Mouse (Mus musculus) brain, embryonic 14.5 days (tissue): ENCODE data around the gene Anp32b.

Experiments used
- CTCF ChIP-seq: fragments of 200-500 bp; IDR thresholded peaks from 2 replicates; pipeline ENCODE4 v1.5.1; 2012; ENCODE audit warnings: inconsistent platforms, mild to moderate bottlenecking, moderate library complexity, borderline replicate concordance; ENCODE audit not compliant: insufficient read depth, insufficient read length; ENCODE audit errors: extremely low read depth
- POLR2A ChIP-seq: fragments of 200-500 bp; IDR thresholded peaks from 2 replicates; pipeline ENCODE4 v1.6.1; 2012; ENCODE audit warnings: mild to moderate bottlenecking, inconsistent platforms, borderline replicate concordance; ENCODE audit not compliant: poor library complexity, insufficient read depth, insufficient read length, severe bottlenecking; ENCODE audit errors: extremely low read depth

DNA sequence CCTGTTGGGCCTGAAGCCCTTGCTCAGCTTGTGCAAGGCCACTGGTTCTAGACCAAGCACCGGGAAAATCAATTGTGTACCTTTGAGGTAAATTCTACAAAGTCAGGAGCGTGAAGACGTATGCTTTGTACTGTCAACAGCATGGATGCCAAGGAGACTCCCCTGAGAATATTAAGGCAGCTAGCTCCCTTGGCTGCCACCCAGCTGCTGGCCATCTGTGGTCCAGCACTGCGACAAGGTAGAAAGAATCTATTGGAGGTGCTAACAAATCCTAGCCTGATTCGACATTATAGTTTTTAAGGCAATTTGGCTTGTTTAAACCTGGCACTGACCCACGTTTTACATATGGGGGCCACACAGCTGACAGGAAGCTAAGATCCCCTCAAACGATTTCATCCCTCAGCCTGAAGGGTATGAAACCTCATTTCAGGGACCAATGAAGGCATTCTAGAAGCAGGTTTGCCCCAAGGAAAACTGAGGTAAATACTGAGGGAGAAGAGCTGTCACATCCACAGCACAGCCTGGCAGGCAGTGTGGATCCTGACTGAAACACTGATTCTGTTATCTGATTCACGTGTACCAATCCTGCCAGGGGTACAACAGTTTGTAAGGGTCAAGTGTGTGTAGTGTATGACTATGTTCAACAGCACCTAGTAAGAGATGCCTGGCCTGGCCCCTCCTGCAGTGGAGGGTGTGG lies 54.8 kb downstream of the Anp32b start:
- TF ChIP-seq CTCF, result no peak
- no peak for TF ChIP-seq POLR2A
